Mouse (Mus musculus) small intestine, adult 2 months (tissue): Measurements from ENCODE around the gene Pnpla2. TPM values are rescaled to one million over a fixed set of nuclear protein-coding genes. Genes with fewer than 3 reads are reported as not detected.

Source experiments
- H3K27ac ChIP-seq: fragments of 200-500 bp; 2 replicates; pipeline ENCODE4 v1.5.1; 2012; ENCODE audit warnings: low read depth, low read length, control low read depth, inconsistent platforms; ENCODE audit not compliant: insufficient read depth
- H3K27me3 ChIP-seq: fragments of 200-500 bp; 2 replicates; pipeline ENCODE4 v1.6.1; 2012; ENCODE audit warnings: mild to moderate bottlenecking, moderate library complexity, low read length, inconsistent platforms; ENCODE audit not compliant: control insufficient read depth, insufficient read depth
- H3K36me3 ChIP-seq: fragments of 200-500 bp; 2 replicates; pipeline ENCODE4 v1.6.1; 2012; ENCODE audit warnings: mild to moderate bottlenecking, low read length, control low read depth, inconsistent platforms; ENCODE audit not compliant: control insufficient read depth, insufficient read depth
- H3K4me1 ChIP-seq: fragments of 200-500 bp; 2 replicates; pipeline ENCODE4 v1.6.1; 2012; ENCODE audit warnings: low read length, inconsistent platforms, mixed read lengths; ENCODE audit not compliant: control insufficient read depth, insufficient read depth, insufficient read length
- H3K4me3 ChIP-seq: fragments of 200-500 bp; 2 replicates; pipeline ENCODE4 v1.5.1; 2012; ENCODE audit warnings: low read depth, mild to moderate bottlenecking, control low read depth, inconsistent platforms, low read length, moderate library complexity
- CTCF ChIP-seq: fragments of 200-500 bp; IDR thresholded peaks from 2 replicates; pipeline ENCODE4 v1.5.1; 2012; ENCODE audit warnings: low read depth, mild to moderate bottlenecking, control low read depth, inconsistent platforms, low read length, moderate library complexity, mixed read lengths; ENCODE audit not compliant: insufficient replicate concordance, insufficient read length; ENCODE audit errors: extremely low read depth
- POLR2A ChIP-seq: fragments of 200-500 bp; IDR thresholded peaks from 2 replicates; pipeline ENCODE4 v1.6.1; 2012; ENCODE audit warnings: low read depth, mild to moderate bottlenecking, control low read depth, inconsistent platforms, low read length, moderate library complexity
- WGBS: fragments of 180-500 bp; shearing (Covaris S2); methylation state at CpG from one replicate; pipeline ENCODE4 v1.1.7; 2018; 5-methylcytosine and 5-hydroxymethylcytosine counted together
- polyA plus RNA-seq: library from polyadenylated mRNA; depleted of rRNA; stranded (reverse); fragments of >200 nt; gene quantifications from 2 replicates; pipeline ENCODE4 v1.2.3, GENCODE M21; 2012

The Pnpla2 gene
- polyA plus RNA-seq, 1 experiment = 319 TPM

- TF ChIP-seq CTCF (no peak), POLR2A (no peak)
- Histone ChIP-seq H3K4me1 (peaks cover 31% of the 10 kb centered on the region), H3K27ac (peak overlapping the region; percentile 96), H3K4me3 (peak overlapping the region; percentile 76), H3K36me3 (peaks cover 25% of the 10 kb centered on the region), H3K27me3 (no peaks in the 10 kb centered on the region)
- WGBS = 34% methylated on average over 2 of the region's 2 CpGs
Observed at GRCm38 (mm10) chr7:141436523-141436892, 18.5 kb upstream of the Pnpla2 start.

- Histone ChIP-seq H3K36me3 (peaks cover 15% of the 10 kb centered on the region), H3K27ac (peak within 1 kb of the TSS; percentile 96), H3K4me1 (peaks cover 31% of the 10 kb centered on the region), H3K4me3 (peak within 1 kb of the TSS; percentile 76), H3K27me3 (no peaks in the 10 kb centered on the region)
- peak; percentile 76 for TF ChIP-seq CTCF
- peak; percentile 44 for TF ChIP-seq POLR2A
- 7% methylated on average over 53 of the region's 53 CpGs for WGBS
Observed at GRCm38 (mm10) chr7:141437178-141438120, 17.5 kb upstream of the Pnpla2 start, which contains the start of gene Slc25a22. Gene Slc25a22 (minus strand): TSS chr7:141437892.

DNA sequence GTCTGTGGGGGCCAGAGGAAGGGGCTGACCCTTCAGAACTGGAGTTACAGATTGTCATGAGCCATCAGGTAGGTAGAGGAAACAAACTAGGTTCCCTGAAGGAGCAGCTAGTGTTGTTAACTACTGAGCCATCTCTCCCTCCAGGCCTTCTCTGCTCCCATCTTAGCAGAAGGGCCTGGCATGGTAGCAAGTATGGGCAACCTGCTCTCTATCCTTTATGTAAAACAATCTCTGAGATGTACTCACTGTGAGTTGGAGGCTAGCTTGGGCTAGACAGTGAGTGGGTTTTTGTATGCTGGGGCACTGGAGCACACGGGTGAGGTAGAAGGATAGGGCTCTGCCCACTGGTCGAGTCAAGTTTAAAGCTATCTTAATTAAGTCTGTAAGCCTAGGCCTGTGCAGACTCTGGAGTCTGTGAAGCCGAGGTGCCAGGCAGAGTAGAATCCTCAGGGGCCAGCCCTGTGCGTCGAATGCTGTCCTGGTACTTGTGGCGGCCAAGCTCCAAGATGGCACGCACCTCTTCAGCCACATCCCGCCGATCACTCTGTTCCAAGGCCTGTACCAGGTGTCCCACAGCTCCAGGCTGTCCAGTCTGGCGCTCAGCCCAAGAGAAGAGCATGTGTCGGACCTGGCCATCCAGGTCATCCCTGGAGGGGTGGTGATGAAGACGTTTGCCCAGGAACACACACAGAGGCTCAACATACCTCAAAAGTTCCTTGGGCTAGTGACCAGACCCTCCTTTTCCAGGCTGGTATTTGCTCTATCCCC, 16.6 kb upstream of the Pnpla2 start:
- Histone ChIP-seq H3K4me1 (peaks cover 38% of the 10 kb centered on the region), H3K36me3 (peaks cover 7% of the 10 kb centered on the region), H3K27me3 (no peaks in the 10 kb centered on the region), H3K27ac (peak overlapping the region; percentile 20; the same call in 1 of the 2 replicates), H3K4me3 (no peak overlapping the region)
- TF ChIP-seq POLR2A (no peak), CTCF (no peak)
- 89% methylated on average over 12 of the region's 12 CpGs for WGBS

GRCm38 (mm10) chr7:141439140-141439679, 15.8 kb upstream of the Pnpla2 start:
- H3K4me1 ChIP-seq = peaks cover 34% of the 10 kb centered on the region
- no peak overlapping the region for H3K27ac ChIP-seq
- no peak overlapping the region for H3K4me3 ChIP-seq
- WGBS = 96% methylated on average over 10 of the region's 10 CpGs
- TF ChIP-seq CTCF (no peak), POLR2A (no peak)
- H3K36me3 ChIP-seq = no peaks in the 10 kb centered on the region
- H3K27me3 ChIP-seq = no peaks in the 10 kb centered on the region

GRCm38 (mm10) chr7:141439811-141440210, 15.2 kb upstream of the Pnpla2 start:
- no peak for TF ChIP-seq CTCF
- TF ChIP-seq POLR2A = no peak
- Histone ChIP-seq H3K36me3 (no peaks in the 10 kb centered on the region), H3K4me3 (no peak overlapping the region), H3K27me3 (no peaks in the 10 kb centered on the region), H3K27ac (no peak overlapping the region), H3K4me1 (peaks cover 28% of the 10 kb centered on the region)
- WGBS = 96% methylated on average over 11 of the region's 11 CpGs

DNA sequence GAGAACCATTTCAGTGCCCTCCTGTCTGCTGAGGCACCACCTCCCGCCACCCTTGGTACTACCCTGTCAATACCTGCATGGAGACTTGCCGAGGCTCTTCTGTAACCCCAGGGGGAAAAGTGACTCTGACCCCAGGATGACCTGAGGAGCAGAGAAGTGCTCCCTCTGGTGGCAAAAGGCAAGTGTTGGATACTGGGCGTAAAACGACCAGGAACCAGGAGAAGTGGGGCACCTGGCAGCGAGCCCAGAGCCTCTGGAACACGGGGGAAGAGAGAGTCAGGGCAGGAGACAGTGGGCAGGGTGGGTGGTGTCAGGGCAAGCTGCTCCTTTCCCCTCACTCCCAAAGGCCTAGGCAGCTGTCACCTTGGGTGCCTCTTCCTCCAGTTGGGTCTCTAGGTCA, 14.4 kb upstream of the Pnpla2 start:
- WGBS = 18% methylated on average over 6 of the region's 6 CpGs
- no peaks in the 10 kb centered on the region for H3K36me3 ChIP-seq
- H3K27ac ChIP-seq = no peak overlapping the region
- no peaks in the 10 kb centered on the region for H3K27me3 ChIP-seq
- peaks cover 23% of the 10 kb centered on the region for H3K4me1 ChIP-seq
- TF ChIP-seq POLR2A (no peak), CTCF (peak; percentile 90; the same call in 1 of the 2 replicates)
- no peak overlapping the region for H3K4me3 ChIP-seq

DNA sequence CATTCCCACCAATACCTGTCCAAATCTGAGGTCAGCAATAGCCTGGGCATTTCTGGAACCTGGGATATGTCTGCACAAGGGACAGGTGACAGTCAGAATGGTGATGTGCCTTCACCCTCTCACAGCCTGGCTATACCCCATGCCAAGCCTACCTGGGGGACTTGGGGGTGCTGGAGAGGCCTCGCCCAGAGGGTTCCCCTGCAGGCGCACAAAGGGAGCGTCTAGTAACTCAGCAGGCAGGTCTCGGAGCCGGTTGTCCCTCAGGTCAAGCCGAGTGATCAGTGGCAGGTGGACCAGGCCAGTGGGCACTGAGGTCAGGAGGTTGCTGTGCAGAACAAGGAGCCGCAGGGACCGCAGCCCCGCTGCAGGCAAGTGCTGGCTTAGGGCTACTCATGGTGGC, 13.5 kb upstream of the Pnpla2 start:
- no peak overlapping the region for H3K4me3 ChIP-seq
- H3K4me1 ChIP-seq = peaks cover 15% of the 10 kb centered on the region
- H3K27me3 ChIP-seq = no peaks in the 10 kb centered on the region
- H3K36me3 ChIP-seq = no peaks in the 10 kb centered on the region
- TF ChIP-seq CTCF = no peak
- 96% methylated on average over 9 of the region's 9 CpGs for WGBS
- H3K27ac ChIP-seq = no peak overlapping the region
